Mouse (Mus musculus): Measurements from ENCODE around the gene Klhl36. TPM values are rescaled to one million over a fixed set of nuclear protein-coding genes. Genes with fewer than 3 reads are reported as not detected.

Gene Klhl36
- polyA plus RNA-seq, 1 experiment from 2014 or later, result 12.2 TPM

GRCm38 (mm10) chr8:119915298-119915697, 53.2 kb downstream of the Klhl36 start:
- Histone ChIP-seq H3K9me3 (replicated peaks) (no peaks in the 10 kb centered on the region), H3K27ac (no peak overlapping the region), H3K36me3 (0 out of 2 replicates have a peak, but pooled peaks cover 6% of the 10 kb centered on the region), H3K4me1 (peaks cover 45% of the 10 kb centered on the region), H3K27me3 (no peaks in the 10 kb centered on the region), H3K4me2 (replicated peaks) (no peak overlapping the region), H3K9ac (no peak overlapping the region), H3K4me3 (no peak overlapping the region)
- 92% methylated on average over 4 of the region's 4 CpGs for WGBS
- no peak for ATAC-seq (ENCODE audit: low FRiP score)

GRCm38 (mm10) chr8:119916237-119916892, 54.3 kb downstream of the Klhl36 start:
- no peak for ATAC-seq (ENCODE audit: low FRiP score)
- Histone ChIP-seq H3K27me3 (no peaks in the 10 kb centered on the region), H3K9me3 (replicated peaks) (no peaks in the 10 kb centered on the region), H3K4me2 (replicated peaks) (no peak overlapping the region), H3K4me1 (peaks cover 45% of the 10 kb centered on the region), H3K27ac (0 out of 2 replicates have a peak overlapping the region, but pooled peaks have one; percentile 30), H3K4me3 (no peak overlapping the region), H3K36me3 (0 out of 2 replicates have a peak, but pooled peaks cover 6% of the 10 kb centered on the region), H3K9ac (no peak overlapping the region)
- 76% methylated on average over 16 of the region's 16 CpGs for WGBS

GRCm38 (mm10) chr8:119917415-119917814, 55.3 kb downstream of the Klhl36 start:
- WGBS, result 96% methylated on average over 3 of the region's 3 CpGs
- Histone ChIP-seq H3K4me1 (peaks cover 38% of the 10 kb centered on the region), H3K4me2 (replicated peaks) (no peak overlapping the region), H3K27me3 (no peaks in the 10 kb centered on the region), H3K9me3 (replicated peaks) (no peaks in the 10 kb centered on the region), H3K36me3 (0 out of 2 replicates have a peak, but pooled peaks cover 6% of the 10 kb centered on the region), H3K4me3 (no peak overlapping the region), H3K9ac (no peak overlapping the region), H3K27ac (no peak overlapping the region)
- ATAC-seq (ENCODE audit: low FRiP score), result no peak

GRCm38 (mm10) chr8:119918155-119918567, 56.1 kb downstream of the Klhl36 start:
- Histone ChIP-seq H3K4me2 (replicated peaks) (no peak overlapping the region), H3K27me3 (no peaks in the 10 kb centered on the region), H3K36me3 (0 out of 2 replicates have a peak, but pooled peaks cover 6% of the 10 kb centered on the region), H3K9ac (no peak overlapping the region), H3K27ac (no peak overlapping the region; the same call in 1 of the 2 replicates), H3K4me3 (no peak overlapping the region), H3K4me1 (peaks cover 31% of the 10 kb centered on the region), H3K9me3 (replicated peaks) (no peaks in the 10 kb centered on the region)
- ATAC-seq (ENCODE audit: low FRiP score), result no peak
- WGBS, result 92% methylated on average over 1 of the region's 1 CpGs

GRCm38 (mm10) chr8:119923259-119923658, 61.2 kb downstream of the Klhl36 start:
- Histone ChIP-seq H3K4me3 (no peak overlapping the region), H3K27me3 (no peaks in the 10 kb centered on the region), H3K27ac (no peak overlapping the region), H3K9me3 (replicated peaks) (no peaks in the 10 kb centered on the region), H3K36me3 (0 out of 2 replicates have a peak, but pooled peaks cover 6% of the 10 kb centered on the region), H3K4me1 (peaks cover 14% of the 10 kb centered on the region), H3K9ac (no peak overlapping the region), H3K4me2 (replicated peaks) (no peak overlapping the region)
- WGBS, result 70% methylated on average over 5 of the region's 5 CpGs
- no peak for ATAC-seq (ENCODE audit: low FRiP score)

- Histone ChIP-seq H3K4me2 (replicated peaks) (no peak overlapping the region), H3K27me3 (no peaks in the 10 kb centered on the region), H3K36me3 (no peaks in the 10 kb centered on the region), H3K4me1 (peaks cover 16% of the 10 kb centered on the region), H3K9ac (no peak overlapping the region), H3K27ac (no peak overlapping the region), H3K9me3 (replicated peaks) (no peaks in the 10 kb centered on the region), H3K4me3 (no peak overlapping the region)
- WGBS, result 91% methylated on average over 4 of the region's 4 CpGs
- ATAC-seq (ENCODE audit: low FRiP score), result no peak
Observed at GRCm38 (mm10) chr8:119925428-119925827, 63.4 kb downstream of the Klhl36 start.

GRCm38 (mm10) chr8:119926474-119926873, 64.4 kb downstream of the Klhl36 start:
- Histone ChIP-seq H3K4me1 (peaks cover 18% of the 10 kb centered on the region), H3K27me3 (no peaks in the 10 kb centered on the region), H3K27ac (no peak overlapping the region), H3K4me3 (no peak overlapping the region), H3K9me3 (replicated peaks) (no peaks in the 10 kb centered on the region), H3K4me2 (replicated peaks) (no peak overlapping the region), H3K36me3 (no peaks in the 10 kb centered on the region), H3K9ac (no peak overlapping the region)
- no peak for ATAC-seq (ENCODE audit: low FRiP score)
- WGBS, result 82% methylated on average over 2 of the region's 2 CpGs

Other genes with a start within 250 kb of the Klhl36 start
- gene Adad2, start 249.5 kb upstream of the Klhl36 start, polyA plus RNA-seq (2016; fragmentation: Nextera tagmentation; extraction: Ambion mirVana), result 0.18 TPM in 1 of 2 replicates, not detected in the other
- 0.22 TPM in 1 of 2 replicates, not detected in the other for gene Kcng4, start 226.6 kb upstream of the Klhl36 start, polyA plus RNA-seq (2016; fragmentation: Nextera tagmentation; extraction: Ambion mirVana)
- 1.8 and 2.5 TPM in 2 replicates for gene Wfdc1, start 195.9 kb upstream of the Klhl36 start, polyA plus RNA-seq (2016; fragmentation: Nextera tagmentation; extraction: Ambion mirVana)
- gene Atp2c2, start 162.3 kb upstream of the Klhl36 start, polyA plus RNA-seq (2016; fragmentation: Nextera tagmentation; extraction: Ambion mirVana), result 0.77 and 0.88 TPM in 2 replicates
- gene Tldc1, start 83.8 kb upstream of the Klhl36 start, polyA plus RNA-seq (2016; fragmentation: Nextera tagmentation; extraction: Ambion mirVana), result 11.9 and 12.2 TPM in 2 replicates
- gene Cotl1, start 21.7 kb upstream of the Klhl36 start, polyA plus RNA-seq (2016; fragmentation: Nextera tagmentation; extraction: Ambion mirVana), result 115 and 142 TPM in 2 replicates
- 137 and 141 TPM in 2 replicates for gene Usp10, start 48.1 kb downstream of the Klhl36 start, polyA plus RNA-seq (2016; fragmentation: Nextera tagmentation; extraction: Ambion mirVana)
- gene Gm20388, start 48.6 kb downstream of the Klhl36 start, polyA plus RNA-seq (2016; fragmentation: Nextera tagmentation; extraction: Ambion mirVana), result not detected in 2 replicates
- gene Crispld2, start 130.2 kb downstream of the Klhl36 start, polyA plus RNA-seq (2016; fragmentation: Nextera tagmentation; extraction: Ambion mirVana), result 4.8 and 5.3 TPM in 2 replicates
- gene Zdhhc7, start 239.2 kb downstream of the Klhl36 start, polyA plus RNA-seq (2016; fragmentation: Nextera tagmentation; extraction: Ambion mirVana), result 30.6 and 36.8 TPM in 2 replicates

Data from hindbrain, embryonic 12.5 days (tissue).